Mouse (Mus musculus) heart, postnatal 0 days (tissue): ENCODE data around the gene Bivm. TPM values are rescaled to one million over a fixed set of nuclear protein-coding genes. Genes with fewer than 3 reads are reported as not detected.

Experiments
- ATAC-seq: fragments of 200-750 bp; cut with Nextera tagmentation; 2 replicates; pipeline ENCODE4 v1.8.0; 2017; ENCODE audit warnings: low read depth, moderate number of reproducible peaks, moderate library complexity; ENCODE audit not compliant: insufficient read depth
- DNase-seq: peaks from one replicate; pipeline ENCODE4 v3.0.0-alpha.2; 2016; ENCODE audit warnings: low spot score
- H3K27ac ChIP-seq: fragments of 300-500 bp; sonication (generic); 2 replicates; pipeline ENCODE4 v1.5.1; 2014; ENCODE audit warnings: low read depth, mild to moderate bottlenecking
- H3K27me3 ChIP-seq: fragments of 300-500 bp; sonication (generic); 2 replicates; pipeline ENCODE4 v1.6.1; 2014; ENCODE audit warnings: low read length, mixed read lengths; ENCODE audit not compliant: control insufficient read depth, insufficient read depth
- H3K36me3 ChIP-seq: fragments of 300-500 bp; sonication (generic); replicated peaks from 2 replicates; pipeline ENCODE4 v1.6.1; 2014; ENCODE audit warnings: low read length, mixed read lengths; ENCODE audit not compliant: control insufficient read depth, insufficient read depth
- H3K4me1 ChIP-seq: fragments of 300-500 bp; sonication (generic); 2 replicates; pipeline ENCODE4 v1.6.1; 2014; ENCODE audit warnings: antibody characterized with exemption; ENCODE audit not compliant: control insufficient read depth, insufficient read depth
- H3K4me2 ChIP-seq: fragments of 300-500 bp; sonication (generic); 2 replicates; pipeline ENCODE4 v1.6.1; 2014; ENCODE audit warnings: low read depth, mild to moderate bottlenecking, low read length, moderate library complexity
- H3K4me3 ChIP-seq: fragments of 300-500 bp; sonication (generic); 2 replicates; pipeline ENCODE4 v1.5.1; 2014; ENCODE audit warnings: low read depth, low read length
- H3K9ac ChIP-seq: fragments of 300-500 bp; sonication (generic); replicated peaks from 2 replicates; pipeline ENCODE4 v1.6.1; 2014; ENCODE audit warnings: low read depth, low read length, mixed read lengths
- H3K9me3 ChIP-seq: fragments of 300-500 bp; sonication (generic); replicated peaks from 2 replicates; pipeline ENCODE4 v1.6.1; 2016; ENCODE audit warnings: low read length; ENCODE audit not compliant: control insufficient read depth
- CTCF ChIP-seq: IDR thresholded peaks from 2 replicates; pipeline ENCODE4 v1.5.1; 2016; ENCODE audit warnings: antibody characterized with exemption, control low read depth, low read depth
- EP300 ChIP-seq: IDR thresholded peaks from 2 replicates; pipeline ENCODE4 v1.6.1; 2016; ENCODE audit warnings: antibody characterized with exemption, low read depth
- WGBS: fragments of 180-500 bp; shearing (Covaris S2); extraction: QIAGEN DNeasy Blood & Tissue Kit; methylation state at CpG from one replicate; pipeline ENCODE4 v1.1.7; 2014; 5-methylcytosine and 5-hydroxymethylcytosine counted together
- polyA plus RNA-seq: library from polyadenylated mRNA; unstranded; fragments of >200 nt; fragmentation: Nextera tagmentation; extraction: Ambion mirVana; gene quantifications from 2 replicates; pipeline ENCODE4 v1.2.1, GENCODE M21; 2015
- total RNA-seq: library from RNA; depleted of rRNA; stranded (reverse); fragments of >200 nt; gene quantifications from 2 replicates; pipeline ENCODE4 v1.2.3, GENCODE M21; 2014; ENCODE audit warnings: low replicate concordance; rRNA removed

The Bivm gene
- total and polyA plus RNA-seq, 2 experiments from 2014 or later: 9.2 to 20.2 TPM

GRCm38 (mm10) chr1:44178086-44178485 lies 59.3 kb downstream of the Bivm start:
- Histone ChIP-seq H3K4me3 (no peak overlapping the region), H3K27ac (no peak overlapping the region), H3K27me3 (no peaks in the 10 kb centered on the region), H3K9me3 (no peaks in the 10 kb centered on the region), H3K4me1 (no peaks in the 10 kb centered on the region), H3K36me3 (peaks cover 65% of the 10 kb centered on the region), H3K4me2 (no peak overlapping the region), H3K9ac (no peak overlapping the region)
- TF ChIP-seq CTCF: no peak
- TF ChIP-seq EP300: no peak
- WGBS: 88% methylated on average over 5 of the region's 5 CpGs
- no peak for ATAC-seq
- no peak for DNase-seq

GRCm38 (mm10) chr1:44186396-44186795 lies 67.6 kb downstream of the Bivm start:
- Histone ChIP-seq H3K4me1 (no peaks in the 10 kb centered on the region), H3K27me3 (no peaks in the 10 kb centered on the region), H3K9me3 (no peaks in the 10 kb centered on the region), H3K36me3 (peaks cover 3% of the 10 kb centered on the region; the same call in 1 of the 2 replicates), H3K4me3 (no peak overlapping the region), H3K27ac (no peak overlapping the region), H3K9ac (no peak overlapping the region), H3K4me2 (no peak overlapping the region)
- TF ChIP-seq EP300 (no peak), CTCF (no peak)
- no peak for ATAC-seq
- DNase-seq: no peak

Other genes starting within 250 kb of the Bivm start
- 30.2 and 34.6 TPM in 2 replicates for gene Tpp2, start 185.3 kb upstream of the Bivm start, total RNA-seq
- gene Tpp2, start 185.3 kb upstream of the Bivm start, polyA plus RNA-seq: 28.3 and 30.4 TPM in 2 replicates
- gene Mettl21c, start 98.9 kb upstream of the Bivm start, total RNA-seq: not detected in 2 replicates
- 0.29 and 0.40 TPM in 2 replicates for gene Mettl21c, start 98.9 kb upstream of the Bivm start, polyA plus RNA-seq
- not detected in 2 replicates for gene Gm8251, start 57.0 kb upstream of the Bivm start, total RNA-seq
- not detected in 2 replicates for gene Gm8251, start 57.0 kb upstream of the Bivm start, polyA plus RNA-seq
- 17.7 and 54.1 TPM in 2 replicates for gene Tex30, start 16.5 kb upstream of the Bivm start, total RNA-seq
- 35.5 and 42.7 TPM in 2 replicates for gene Tex30, start 16.5 kb upstream of the Bivm start, polyA plus RNA-seq
- gene Kdelc1, start 149 bp upstream of the Bivm start, total RNA-seq: 14.2 and 20.2 TPM in 2 replicates
- gene Kdelc1, start 149 bp upstream of the Bivm start, polyA plus RNA-seq: 25.4 and 30.2 TPM in 2 replicates
- 12.1 and 39.8 TPM in 2 replicates for gene Ercc5, start 28.8 kb downstream of the Bivm start, total RNA-seq
- gene Ercc5, start 28.8 kb downstream of the Bivm start, polyA plus RNA-seq: 9.3 and 10.7 TPM in 2 replicates
- gene Mettl21e, start 100.0 kb downstream of the Bivm start, total RNA-seq: not detected in 2 replicates
- gene Mettl21e, start 100.0 kb downstream of the Bivm start, polyA plus RNA-seq: 0.05 TPM in 1 of 2 replicates, not detected in the other